Mouse (Mus musculus): ENCODE data around the gene Tbc1d10b. TPM values are rescaled to one million over a fixed set of nuclear protein-coding genes. Genes with fewer than 3 reads are reported as not detected.

Tbc1d10b gene
- 11.7 and 12.1 TPM in 2 replicates for polyA plus RNA-seq (2015; fragmentation: Nextera tagmentation; extraction: Ambion mirVana)

DNA sequence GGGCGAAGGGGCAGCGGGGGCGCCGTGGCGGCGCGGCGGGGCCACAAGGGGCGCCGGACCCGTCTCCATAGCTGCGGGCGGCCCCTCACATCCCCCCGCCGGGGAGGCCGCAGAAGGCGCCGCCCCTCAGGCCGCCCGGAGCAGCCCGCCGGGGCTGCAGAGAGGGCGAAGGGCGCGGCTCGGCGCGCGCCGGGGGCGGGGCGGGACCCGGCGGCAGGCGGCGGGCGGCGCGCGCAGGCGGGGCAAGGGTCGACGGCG, at the start of gene Tbc1d10b:
TSS of gene Tbc1d10b (minus strand) at position 174 of the 258 bp plus-strand sequence.
- no peak for DNase-seq (ENCODE audit: low spot score)
- peaks cover 3% of the 10 kb centered on the region; the same call in 1 of the 2 replicates for H3K4me1 ChIP-seq (replicated peaks; ENCODE audit: control insufficient read depth, insufficient read depth)
- ATAC-seq (ENCODE audit: low FRiP score, low TSS enrichment): peak; percentile 44
- peak within 1 kb of the TSS; percentile 91 for H3K27ac ChIP-seq (replicated peaks)
- peaks cover 5% of the 10 kb centered on the region for H3K36me3 ChIP-seq (ENCODE audit: control insufficient read depth, insufficient read depth, low read length)
- peak within 1 kb of the TSS; percentile 93 for H3K4me3 ChIP-seq (ENCODE audit: low read depth, low read length)
- no peaks in the 10 kb centered on the region for H3K27me3 ChIP-seq (ENCODE audit: control insufficient read depth, insufficient read depth, low read length)
- TF ChIP-seq CTCF (IDR thresholded peaks at IDR 0.05; ENCODE audit: low read depth) (no peak), EP300 (optimal IDR thresholded peaks at IDR 0.05) (no peak)
- peak within 1 kb of the TSS; percentile 92 for H3K9ac ChIP-seq (ENCODE audit: low read length)
- H3K4me2 ChIP-seq (replicated peaks; ENCODE audit: low read depth): peak within 1 kb of the TSS; percentile 98
- H3K9me3 ChIP-seq (ENCODE audit: control insufficient read depth, low read length): no peaks in the 10 kb centered on the region
- 2% methylated on average over 9 of the region's 44 CpGs for WGBS

DNA sequence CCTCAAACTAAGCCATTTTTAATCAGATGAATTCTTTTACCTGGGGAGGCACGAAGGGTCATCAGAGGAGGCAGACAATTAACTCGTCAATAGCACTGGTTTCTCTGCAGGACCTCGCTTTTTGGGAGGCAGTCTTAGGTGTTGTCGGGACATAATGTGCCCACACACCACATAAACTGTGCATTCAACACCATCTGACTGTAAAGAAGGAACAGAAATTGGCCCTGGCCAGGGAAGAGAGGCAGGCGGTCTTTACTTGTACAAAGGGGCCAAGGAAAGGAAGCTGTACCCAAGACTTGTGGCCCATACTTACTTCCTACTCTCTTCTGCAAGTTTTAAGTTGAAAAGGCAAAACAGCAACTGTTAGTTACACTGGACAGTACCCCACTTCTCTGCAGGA, 48.2 kb upstream of the Tbc1d10b start:
- Histone ChIP-seq H3K9me3 (ENCODE audit: control insufficient read depth, low read length) (no peaks in the 10 kb centered on the region), H3K9ac (ENCODE audit: low read length) (no peak overlapping the region), H3K4me2 (replicated peaks; ENCODE audit: low read depth) (no peak overlapping the region), H3K27me3 (ENCODE audit: control insufficient read depth, insufficient read depth, low read length) (no peaks in the 10 kb centered on the region), H3K4me3 (ENCODE audit: low read depth, low read length) (no peak overlapping the region), H3K36me3 (ENCODE audit: control insufficient read depth, insufficient read depth, low read length) (no peaks in the 10 kb centered on the region), H3K27ac (replicated peaks) (no peak overlapping the region), H3K4me1 (replicated peaks; ENCODE audit: control insufficient read depth, insufficient read depth) (peaks cover 3% of the 10 kb centered on the region)
- DNase-seq (ENCODE audit: low spot score) (no peak), ATAC-seq (ENCODE audit: low FRiP score, low TSS enrichment) (no peak)
- 85% methylated on average over 5 of the region's 5 CpGs for WGBS
- TF ChIP-seq EP300 (optimal IDR thresholded peaks at IDR 0.05): no peak

DNA sequence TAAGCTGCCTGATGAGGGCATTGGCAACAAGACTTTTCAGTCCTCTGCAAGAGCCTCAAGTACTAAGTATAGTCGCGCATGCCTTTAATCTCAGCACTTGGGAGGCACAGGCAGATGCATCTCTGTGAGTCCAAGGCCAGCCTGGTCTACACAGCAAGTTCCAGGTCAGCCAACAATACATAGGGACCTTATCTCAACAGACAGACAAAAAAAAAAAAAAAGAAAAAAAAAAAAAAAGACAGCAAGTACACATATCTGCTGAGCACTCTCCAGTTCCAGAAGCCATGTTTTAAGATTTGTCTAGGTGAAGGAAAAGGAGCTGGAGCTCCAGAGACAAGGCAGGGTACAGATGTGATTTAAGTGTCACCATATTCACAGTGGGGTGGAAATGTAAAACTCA, 47.7 kb upstream of the Tbc1d10b start:
- no peak for TF ChIP-seq CTCF (IDR thresholded peaks at IDR 0.05; ENCODE audit: low read depth)
- no peak for TF ChIP-seq EP300 (optimal IDR thresholded peaks at IDR 0.05)
- no peaks in the 10 kb centered on the region for H3K36me3 ChIP-seq (ENCODE audit: control insufficient read depth, insufficient read depth, low read length)
- H3K4me2 ChIP-seq (replicated peaks; ENCODE audit: low read depth): no peak overlapping the region
- WGBS: 75% methylated on average over 2 of the region's 2 CpGs
- no peaks in the 10 kb centered on the region for H3K9me3 ChIP-seq (ENCODE audit: control insufficient read depth, low read length)
- ATAC-seq (ENCODE audit: low FRiP score, low TSS enrichment) (no peak), DNase-seq (ENCODE audit: low spot score) (no peak)
- H3K9ac ChIP-seq (ENCODE audit: low read length): no peak overlapping the region
- peaks cover 3% of the 10 kb centered on the region for H3K4me1 ChIP-seq (replicated peaks; ENCODE audit: control insufficient read depth, insufficient read depth)
- no peaks in the 10 kb centered on the region for H3K27me3 ChIP-seq (ENCODE audit: control insufficient read depth, insufficient read depth, low read length)
- H3K27ac ChIP-seq (replicated peaks): no peak overlapping the region
- H3K4me3 ChIP-seq (ENCODE audit: low read depth, low read length): no peak overlapping the region

DNA sequence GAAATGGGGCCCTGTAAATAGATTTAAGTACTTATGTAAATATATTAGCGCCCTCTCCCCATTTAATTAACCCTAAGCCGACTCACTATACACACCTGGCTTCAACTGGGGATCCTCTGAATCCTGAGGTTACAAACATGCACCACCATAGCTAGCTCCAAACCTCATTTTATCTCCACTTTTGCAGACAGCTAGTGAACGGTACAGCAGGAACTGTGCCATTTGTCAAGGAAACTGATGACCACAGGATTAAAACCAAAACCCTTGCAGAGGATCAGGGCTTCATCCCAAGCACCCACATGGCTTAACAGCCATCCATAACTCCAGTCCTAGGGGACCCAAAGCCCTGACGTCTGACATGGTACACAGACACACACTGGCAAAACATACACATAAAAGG, 46.7 kb upstream of the Tbc1d10b start:
- WGBS: 14% methylated on average over 4 of the region's 4 CpGs
- Histone ChIP-seq H3K36me3 (ENCODE audit: control insufficient read depth, insufficient read depth, low read length) (peaks cover 1% of the 10 kb centered on the region; the same call in 1 of the 2 replicates), H3K4me1 (replicated peaks; ENCODE audit: control insufficient read depth, insufficient read depth) (peaks cover 3% of the 10 kb centered on the region), H3K4me3 (ENCODE audit: low read depth, low read length) (peak overlapping the region; percentile 55; the same call in 1 of the 2 replicates), H3K4me2 (replicated peaks; ENCODE audit: low read depth) (peak overlapping the region; percentile 87), H3K9me3 (ENCODE audit: control insufficient read depth, low read length) (no peaks in the 10 kb centered on the region), H3K27me3 (ENCODE audit: control insufficient read depth, insufficient read depth, low read length) (no peaks in the 10 kb centered on the region), H3K9ac (ENCODE audit: low read length) (peak overlapping the region; percentile 65), H3K27ac (replicated peaks) (no peak overlapping the region)
- no peak for TF ChIP-seq CTCF (IDR thresholded peaks at IDR 0.05; ENCODE audit: low read depth)
- no peak for TF ChIP-seq EP300 (optimal IDR thresholded peaks at IDR 0.05)
- ATAC-seq (ENCODE audit: low FRiP score, low TSS enrichment) (no peak), DNase-seq (ENCODE audit: low spot score) (no peak)

DNA sequence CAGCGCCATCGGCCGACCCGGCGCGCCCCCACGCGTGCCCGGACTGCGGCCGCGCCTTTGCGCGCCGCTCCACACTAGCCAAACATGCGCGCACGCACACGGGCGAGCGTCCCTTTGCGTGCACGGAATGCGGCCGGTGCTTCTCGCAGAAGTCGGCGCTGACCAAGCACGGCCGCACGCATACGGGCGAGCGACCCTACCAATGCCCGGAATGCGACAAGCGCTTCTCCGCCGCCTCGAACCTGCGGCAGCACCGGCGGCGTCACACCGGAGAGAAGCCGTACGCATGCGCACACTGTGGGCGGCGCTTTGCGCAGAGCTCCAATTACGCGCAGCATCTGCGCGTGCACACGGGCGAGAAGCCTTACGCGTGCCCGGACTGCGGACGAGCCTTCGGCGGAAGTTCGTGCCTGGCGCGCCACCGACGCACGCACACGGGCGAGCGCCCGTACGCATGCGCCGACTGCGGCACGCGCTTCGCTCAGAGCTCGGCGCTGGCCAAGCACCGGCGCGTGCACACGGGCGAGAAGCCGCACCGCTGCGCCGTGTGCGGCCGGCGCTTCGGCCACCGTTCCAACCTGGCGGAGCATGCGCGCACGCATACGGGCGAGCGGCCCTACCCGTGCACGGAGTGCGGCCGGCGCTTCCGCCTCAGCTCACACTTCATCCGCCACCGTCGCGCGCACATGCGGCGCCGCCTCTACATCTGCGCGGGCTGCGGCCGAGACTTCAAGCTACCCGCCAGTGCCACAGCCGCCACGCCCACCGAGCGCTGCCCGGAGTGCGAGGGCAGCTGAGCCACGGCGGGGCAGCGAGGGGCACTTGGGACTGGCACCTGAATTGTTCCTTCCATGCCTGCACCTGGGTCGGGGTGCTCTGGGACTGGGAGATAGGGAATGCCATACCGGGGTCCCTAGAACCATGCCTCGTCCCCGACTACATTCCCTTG, 45.8 kb upstream of the Tbc1d10b start:
- Histone ChIP-seq H3K4me1 (replicated peaks; ENCODE audit: control insufficient read depth, insufficient read depth) (peaks cover 3% of the 10 kb centered on the region), H3K9me3 (ENCODE audit: control insufficient read depth, low read length) (no peaks in the 10 kb centered on the region), H3K4me3 (ENCODE audit: low read depth, low read length) (peak overlapping the region; percentile 55), H3K27me3 (ENCODE audit: control insufficient read depth, insufficient read depth, low read length) (no peaks in the 10 kb centered on the region), H3K36me3 (ENCODE audit: control insufficient read depth, insufficient read depth, low read length) (peaks cover 7% of the 10 kb centered on the region; the same call in 1 of the 2 replicates), H3K4me2 (replicated peaks; ENCODE audit: low read depth) (peak overlapping the region; percentile 87), H3K27ac (replicated peaks) (peak overlapping the region; percentile 86), H3K9ac (ENCODE audit: low read length) (peak overlapping the region; percentile 65)
- TF ChIP-seq CTCF (IDR thresholded peaks at IDR 0.05; ENCODE audit: low read depth): no peak
- DNase-seq (ENCODE audit: low spot score) (peak; percentile 95), ATAC-seq (ENCODE audit: low FRiP score, low TSS enrichment) (peak; percentile 95)
- WGBS: under 1% methylated on average over 131 of the region's 136 CpGs

DNA sequence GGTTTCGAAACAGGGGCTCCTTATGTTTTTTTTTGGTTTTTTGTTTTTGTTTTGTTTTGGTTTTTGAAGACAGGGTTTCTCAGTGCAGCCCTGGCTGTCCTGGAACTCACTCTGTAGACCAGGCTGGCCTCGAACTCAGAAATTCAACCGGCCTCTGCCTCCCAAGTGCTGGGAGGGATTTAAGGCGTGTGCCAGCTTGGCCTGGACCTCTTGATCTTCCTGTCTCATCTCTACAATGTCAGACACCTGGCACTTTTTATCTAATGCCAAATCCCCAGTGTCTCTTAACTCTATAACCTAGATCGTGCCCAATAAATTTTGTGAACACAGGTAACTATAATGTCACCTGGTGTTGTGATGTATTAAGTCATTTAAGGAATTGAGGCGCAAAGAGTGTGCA, 45.1 kb upstream of the Tbc1d10b start:
- peak overlapping the region; percentile 86 for H3K27ac ChIP-seq (replicated peaks)

More for the DNA sequence above, 45.1 kb upstream of the Tbc1d10b start:
- peak overlapping the region; percentile 87 for H3K4me2 ChIP-seq (replicated peaks; ENCODE audit: low read depth)
- peak overlapping the region; percentile 60 for H3K9ac ChIP-seq (ENCODE audit: low read length)
- no peaks in the 10 kb centered on the region for H3K9me3 ChIP-seq (ENCODE audit: control insufficient read depth, low read length)
- ATAC-seq (ENCODE audit: low FRiP score, low TSS enrichment) (no peak), DNase-seq (ENCODE audit: low spot score) (no peak)
- H3K4me3 ChIP-seq (ENCODE audit: low read depth, low read length): peak overlapping the region; percentile 55
- no peak for TF ChIP-seq CTCF (IDR thresholded peaks at IDR 0.05; ENCODE audit: low read depth)
- no peak for TF ChIP-seq EP300 (optimal IDR thresholded peaks at IDR 0.05)
- peaks cover 7% of the 10 kb centered on the region; the same call in 1 of the 2 replicates for H3K36me3 ChIP-seq (ENCODE audit: control insufficient read depth, insufficient read depth, low read length)
- 74% methylated on average over 6 of the region's 6 CpGs for WGBS
- no peaks in the 10 kb centered on the region for H3K27me3 ChIP-seq (ENCODE audit: control insufficient read depth, insufficient read depth, low read length)
- peaks cover 3% of the 10 kb centered on the region for H3K4me1 ChIP-seq (replicated peaks; ENCODE audit: control insufficient read depth, insufficient read depth)

All from stomach, postnatal 0 days (tissue).